Mouse (Mus musculus) cortical plate, adult 2 months (tissue): ENCODE measurements around the gene Zfp672.
"Not testable (repeated sequence)": the region's sequence is repeated elsewhere in the genome, so short reads cannot be mapped to it uniquely, and the experiment has no call there.

Experiments
- CTCF ChIP-seq: fragments of 200-500 bp; IDR thresholded peaks from 2 replicates; pipeline ENCODE4 v1.5.1; 2011; ENCODE audit warnings: mild to moderate bottlenecking, control low read depth, low read length; ENCODE audit not compliant: insufficient read depth; ENCODE audit errors: extremely low read depth
- POLR2A ChIP-seq: fragments of 200-500 bp; IDR thresholded peaks from 2 replicates; pipeline ENCODE4 v1.6.1; 2011; ENCODE audit warnings: mild to moderate bottlenecking, low read length, control low read depth; ENCODE audit not compliant: insufficient read depth; ENCODE audit errors: extremely low read depth

DNA sequence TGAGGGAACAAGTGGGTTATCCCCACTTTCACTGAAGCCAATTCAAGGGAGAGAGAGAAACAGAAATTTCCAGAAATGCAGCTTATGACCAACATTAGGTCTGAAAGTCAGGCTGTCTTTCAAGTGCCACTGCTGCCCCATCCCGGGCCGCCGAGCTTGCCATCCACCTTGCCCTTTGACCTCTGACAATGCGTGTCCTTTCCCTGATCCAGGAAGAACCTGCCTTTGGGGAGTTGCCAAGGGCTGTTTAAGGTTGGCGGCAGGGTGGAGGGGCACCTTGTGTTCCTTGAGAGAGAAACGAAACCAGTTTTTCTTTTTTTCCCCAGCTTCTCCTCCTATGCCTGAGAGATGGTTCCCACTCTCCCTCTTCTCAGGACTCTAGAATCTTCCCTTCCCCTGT lies 36.1 kb upstream of the Zfp672 start:
- TF ChIP-seq CTCF, POLR2A: not testable (repeated sequence)
